Mouse (Mus musculus) frontal cortex, adult 2 months (tissue): Measurements from ENCODE around the gene Cd302. TPM values are rescaled to one million over a fixed set of nuclear protein-coding genes. Genes with fewer than 3 reads are reported as not detected.

Experiments
- polyA plus RNA-seq: library from polyadenylated mRNA; depleted of rRNA; stranded (reverse); fragments of >200 nt; gene quantifications from 2 replicates; pipeline ENCODE4 v1.2.3, GENCODE M21; 2012; rRNA removed

Cd302 gene
- polyA plus RNA-seq, 1 experiment = 26.0 TPM

Other genes starting within 250 kb of the Cd302 start
- gene Baz2b, start 74.6 kb downstream of the Cd302 start, polyA plus RNA-seq = 31.3 and 34.7 TPM in 2 replicates
- gene March7, start 74.6 kb downstream of the Cd302 start, polyA plus RNA-seq = 39.5 and 45.7 TPM in 2 replicates
- 1.0 and 1.1 TPM in 2 replicates for gene Ly75, start 98.8 kb upstream of the Cd302 start, polyA plus RNA-seq